Mouse (Mus musculus): ENCODE measurements around the gene Gmppa. TPM values are rescaled to one million over a fixed set of nuclear protein-coding genes. Genes with fewer than 3 reads are reported as not detected.

Gene Gmppa
- polyA plus RNA-seq, 1 experiment, result 82.4 TPM

GRCm38 (mm10) chr1:75463652-75464204, 28.0 kb downstream of the Gmppa start:
- DNase-seq, result no peak
- Histone ChIP-seq H3K4me1 (ENCODE audit: control insufficient read depth, insufficient read depth, low read length) (no peaks in the 10 kb centered on the region), H3K4me3 (ENCODE audit: insufficient read depth, low read depth, low read length) (no peak overlapping the region), H3K36me3 (ENCODE audit: control insufficient read depth, insufficient read depth, low read length) (no peaks in the 10 kb centered on the region), H3K27ac (ENCODE audit: insufficient read depth, low read depth, low read length) (no peak overlapping the region), H3K27me3 (replicated peaks; ENCODE audit: control insufficient read depth, insufficient read depth, low read length) (no peaks in the 10 kb centered on the region)
- TF ChIP-seq CTCF (conservative IDR thresholded peaks at IDR 0.05; ENCODE audit: insufficient read depth, insufficient read length, low read depth, low read length) (no peak), POLR2A (IDR thresholded peaks at IDR 0.05; ENCODE audit: low read depth, low read length) (no peak)
- 82% methylated on average over 5 of the region's 5 CpGs for WGBS

- no peaks in the 10 kb centered on the region for H3K4me1 ChIP-seq (ENCODE audit: control insufficient read depth, insufficient read depth, low read length)
- H3K27ac ChIP-seq (ENCODE audit: insufficient read depth, low read depth, low read length), result no peak overlapping the region
- no peak overlapping the region for H3K4me3 ChIP-seq (ENCODE audit: insufficient read depth, low read depth, low read length)
- WGBS, result 11% methylated on average over 14 of the region's 14 CpGs
- DNase-seq, result peak; percentile 78
- H3K27me3 ChIP-seq (replicated peaks; ENCODE audit: control insufficient read depth, insufficient read depth, low read length), result no peaks in the 10 kb centered on the region
- H3K36me3 ChIP-seq (ENCODE audit: control insufficient read depth, insufficient read depth, low read length), result no peaks in the 10 kb centered on the region
- peak; percentile 87 for TF ChIP-seq CTCF (conservative IDR thresholded peaks at IDR 0.05; ENCODE audit: insufficient read depth, insufficient read length, low read depth, low read length)
- TF ChIP-seq POLR2A (IDR thresholded peaks at IDR 0.05; ENCODE audit: low read depth, low read length), result no peak
These were observed 31.6 kb downstream of the Gmppa start for GRCm38 (mm10) chr1:75467215-75467927.

- Histone ChIP-seq H3K27ac (ENCODE audit: insufficient read depth, low read depth, low read length) (no peak overlapping the region), H3K4me1 (ENCODE audit: control insufficient read depth, insufficient read depth, low read length) (no peaks in the 10 kb centered on the region), H3K27me3 (replicated peaks; ENCODE audit: control insufficient read depth, insufficient read depth, low read length) (no peaks in the 10 kb centered on the region), H3K4me3 (ENCODE audit: insufficient read depth, low read depth, low read length) (no peak overlapping the region), H3K36me3 (ENCODE audit: control insufficient read depth, insufficient read depth, low read length) (no peaks in the 10 kb centered on the region)
- TF ChIP-seq POLR2A (IDR thresholded peaks at IDR 0.05; ENCODE audit: low read depth, low read length) (no peak), CTCF (conservative IDR thresholded peaks at IDR 0.05; ENCODE audit: insufficient read depth, insufficient read length, low read depth, low read length) (no peak)
- no peak for DNase-seq
- WGBS, result 80% methylated on average over 17 of the region's 17 CpGs
These were observed 33.6 kb downstream of the Gmppa start for GRCm38 (mm10) chr1:75469287-75469825.

- Histone ChIP-seq H3K4me3 (ENCODE audit: insufficient read depth, low read depth, low read length) (no peak overlapping the region), H3K36me3 (ENCODE audit: control insufficient read depth, insufficient read depth, low read length) (no peaks in the 10 kb centered on the region), H3K27ac (ENCODE audit: insufficient read depth, low read depth, low read length) (no peak overlapping the region), H3K4me1 (ENCODE audit: control insufficient read depth, insufficient read depth, low read length) (peaks cover 8% of the 10 kb centered on the region; the same call in 1 of the 2 replicates), H3K27me3 (replicated peaks; ENCODE audit: control insufficient read depth, insufficient read depth, low read length) (no peaks in the 10 kb centered on the region)
- WGBS, result 95% methylated on average over 11 of the region's 11 CpGs
- TF ChIP-seq POLR2A (IDR thresholded peaks at IDR 0.05; ENCODE audit: low read depth, low read length) (no peak), CTCF (conservative IDR thresholded peaks at IDR 0.05; ENCODE audit: insufficient read depth, insufficient read length, low read depth, low read length) (no peak)
- DNase-seq, result no peak
These were observed 40.7 kb downstream of the Gmppa start for GRCm38 (mm10) chr1:75476441-75476840.

- WGBS, result 13% methylated on average over 35 of the region's 35 CpGs
- Histone ChIP-seq H3K36me3 (ENCODE audit: control insufficient read depth, insufficient read depth, low read length) (no peaks in the 10 kb centered on the region), H3K27me3 (replicated peaks; ENCODE audit: control insufficient read depth, insufficient read depth, low read length) (no peaks in the 10 kb centered on the region), H3K4me3 (ENCODE audit: insufficient read depth, low read depth, low read length) (peak overlapping the region; percentile 0; the same call in 1 of the 2 replicates), H3K27ac (ENCODE audit: insufficient read depth, low read depth, low read length) (no peak overlapping the region), H3K4me1 (ENCODE audit: control insufficient read depth, insufficient read depth, low read length) (peaks cover 8% of the 10 kb centered on the region; the same call in 1 of the 2 replicates)
- peak; percentile 92 for DNase-seq
- TF ChIP-seq POLR2A (IDR thresholded peaks at IDR 0.05; ENCODE audit: low read depth, low read length) (no peak), CTCF (conservative IDR thresholded peaks at IDR 0.05; ENCODE audit: insufficient read depth, insufficient read length, low read depth, low read length) (peak; percentile 65)
These were observed 41.7 kb downstream of the Gmppa start for GRCm38 (mm10) chr1:75477264-75477965.

- Histone ChIP-seq H3K27me3 (replicated peaks; ENCODE audit: control insufficient read depth, insufficient read depth, low read length) (no peaks in the 10 kb centered on the region), H3K27ac (ENCODE audit: insufficient read depth, low read depth, low read length) (no peak overlapping the region), H3K4me3 (ENCODE audit: insufficient read depth, low read depth, low read length) (no peak overlapping the region), H3K36me3 (ENCODE audit: control insufficient read depth, insufficient read depth, low read length) (no peaks in the 10 kb centered on the region), H3K4me1 (ENCODE audit: control insufficient read depth, insufficient read depth, low read length) (peaks cover 8% of the 10 kb centered on the region; the same call in 1 of the 2 replicates)
- WGBS, result 48% methylated on average over 3 of the region's 3 CpGs
- TF ChIP-seq POLR2A (IDR thresholded peaks at IDR 0.05; ENCODE audit: low read depth, low read length) (no peak), CTCF (conservative IDR thresholded peaks at IDR 0.05; ENCODE audit: insufficient read depth, insufficient read length, low read depth, low read length) (no peak)
- DNase-seq, result no peak
These were observed 42.2 kb downstream of the Gmppa start for GRCm38 (mm10) chr1:75477966-75478290.

GRCm38 (mm10) chr1:75478497-75478896, 42.8 kb downstream of the Gmppa start:
- under 1% methylated on average over 25 of the region's 25 CpGs for WGBS
- peaks cover 8% of the 10 kb centered on the region; the same call in 1 of the 2 replicates for H3K4me1 ChIP-seq (ENCODE audit: control insufficient read depth, insufficient read depth, low read length)
- peak overlapping the region; percentile 66; the same call in 1 of the 2 replicates for H3K27ac ChIP-seq (ENCODE audit: insufficient read depth, low read depth, low read length)
- peak overlapping the region; percentile 71 for H3K4me3 ChIP-seq (ENCODE audit: insufficient read depth, low read depth, low read length)
- no peaks in the 10 kb centered on the region for H3K27me3 ChIP-seq (replicated peaks; ENCODE audit: control insufficient read depth, insufficient read depth, low read length)
- DNase-seq, result peak; percentile 73
- H3K36me3 ChIP-seq (ENCODE audit: control insufficient read depth, insufficient read depth, low read length), result no peaks in the 10 kb centered on the region
- TF ChIP-seq POLR2A (IDR thresholded peaks at IDR 0.05; ENCODE audit: low read depth, low read length), result no peak
- TF ChIP-seq CTCF (conservative IDR thresholded peaks at IDR 0.05; ENCODE audit: insufficient read depth, insufficient read length, low read depth, low read length), result no peak

Measured in kidney, adult 2 months (tissue).